Mouse (Mus musculus) hindlimb bud, embryonic 11.5 days (tissue): ENCODE data around the gene Pin1.
"Not testable (repeated sequence)": the region's sequence is repeated elsewhere in the genome, so short reads cannot be mapped to it uniquely, and the experiment has no call there.

Source experiments
- DNase-seq: peaks from one replicate; pipeline ENCODE4 v3.0.0-alpha.2; 2012; ENCODE audit warnings: low read depth, low spot score; ENCODE audit errors: extremely low spot score

Pin1 gene

GRCm38 (mm10) chr9:20657546-20657945, 5.7 kb downstream of the Pin1 start:
- no peak for DNase-seq

DNA sequence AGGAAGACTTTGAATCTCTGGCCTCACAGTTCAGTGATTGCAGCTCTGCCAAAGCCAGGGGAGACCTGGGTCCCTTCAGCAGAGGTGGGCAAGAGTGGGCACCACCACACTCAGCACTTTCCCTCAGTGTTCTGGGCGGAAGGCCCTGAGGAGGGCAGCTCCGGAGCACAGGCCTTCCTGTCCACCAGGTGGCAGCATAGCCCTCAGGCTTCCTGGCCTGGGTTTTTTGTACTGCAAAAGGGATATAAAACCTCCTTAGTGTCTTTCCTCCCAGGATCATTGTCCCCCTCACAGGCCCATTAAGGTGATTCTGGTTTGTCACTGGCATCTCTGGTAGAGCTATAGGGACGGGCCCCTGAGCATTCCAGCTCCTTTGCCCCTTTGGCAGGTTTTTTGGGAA, 10.4 kb downstream of the Pin1 start:
- no peak for DNase-seq

- DNase-seq: no peak
Observed at GRCm38 (mm10) chr9:20662874-20663273, 11.0 kb downstream of the Pin1 start.

DNA sequence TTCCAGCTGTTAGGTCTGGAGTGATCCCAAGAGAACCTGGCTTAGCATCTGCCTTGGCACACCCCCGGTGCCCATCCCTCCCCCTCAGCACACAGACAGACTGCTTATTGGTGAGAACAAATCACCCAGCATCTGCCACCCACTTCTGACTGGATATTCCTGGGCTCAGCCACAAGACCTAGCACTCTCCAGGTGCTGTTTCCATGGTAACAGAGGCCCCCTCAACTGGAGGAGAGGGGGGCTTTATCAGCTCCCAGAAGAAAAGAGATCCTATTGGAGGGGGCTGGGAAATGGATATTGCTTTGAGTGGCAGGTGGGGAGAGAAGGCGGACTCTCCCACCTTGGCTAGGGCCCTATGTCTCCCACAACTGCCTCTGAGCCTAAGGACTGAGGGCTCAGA, 12.1 kb downstream of the Pin1 start:
- DNase-seq: no peak

DNA sequence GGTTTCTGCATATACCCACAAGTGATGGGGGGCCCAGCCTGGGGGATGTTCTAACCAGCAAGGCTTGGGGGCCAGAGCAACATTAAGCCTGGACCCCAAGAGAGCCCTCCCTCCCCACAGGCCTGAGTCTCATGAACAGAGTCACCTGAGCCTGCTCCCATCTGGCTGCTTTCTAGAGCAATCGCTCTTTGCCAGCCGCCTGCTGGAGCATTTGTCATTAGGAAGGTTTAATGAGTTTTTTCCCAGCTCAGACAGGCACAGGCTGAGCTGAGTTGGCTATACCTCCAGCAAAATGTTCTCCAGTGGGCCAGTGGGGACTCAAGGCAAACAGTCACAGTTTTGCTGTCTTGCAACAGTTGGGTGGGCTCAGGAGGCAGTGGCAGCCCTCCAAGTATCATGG, 12.5 kb downstream of the Pin1 start:
- no peak for DNase-seq

- no peak for DNase-seq
Observed at GRCm38 (mm10) chr9:20664982-20665637, 13.2 kb downstream of the Pin1 start.

DNA sequence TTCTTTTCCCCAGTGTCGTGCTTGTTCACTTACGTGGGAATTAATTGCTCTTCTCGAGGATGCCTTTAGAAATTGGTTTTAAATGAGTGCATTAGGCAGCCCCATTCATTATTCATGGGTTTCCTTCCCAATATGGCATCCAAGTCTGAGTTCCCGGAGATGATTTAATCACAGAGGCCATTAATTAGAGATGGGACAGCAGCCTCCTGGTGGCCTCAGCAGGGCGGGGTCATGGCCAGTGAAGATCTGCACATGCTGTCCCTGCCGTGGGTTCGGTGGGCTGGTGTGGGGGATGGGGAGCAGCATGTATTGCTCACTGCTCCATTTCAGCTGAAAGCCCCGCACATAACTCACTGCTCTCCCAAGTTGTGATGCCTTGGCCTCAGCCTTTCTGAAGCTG, 14.0 kb downstream of the Pin1 start:
- no peak for DNase-seq

GRCm38 (mm10) chr9:20666510-20667034, 14.7 kb downstream of the Pin1 start:
- no peak for DNase-seq

DNA sequence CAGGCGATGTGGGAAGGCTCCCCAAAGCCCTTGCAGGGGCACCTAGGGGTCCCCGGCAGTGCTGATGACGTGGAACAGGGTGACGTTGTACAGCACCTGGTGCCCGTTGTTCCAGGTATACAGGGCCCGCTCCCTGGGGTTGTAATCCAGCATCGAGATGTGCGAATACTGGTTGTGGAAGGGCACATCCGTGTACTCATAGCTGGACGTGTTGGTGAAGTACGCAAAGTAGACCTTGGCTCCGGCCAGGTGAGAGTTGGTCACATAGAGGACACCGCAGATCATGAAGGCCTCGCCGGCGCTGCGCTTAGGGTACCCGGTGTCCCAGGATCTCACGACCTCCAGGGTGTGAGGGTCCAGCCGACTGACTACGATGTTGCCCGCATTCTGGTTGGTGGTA, 16.2 kb downstream of the Pin1 start:
- DNase-seq: no peak

- DNase-seq: no peak
Observed at GRCm38 (mm10) chr9:20672047-20672446, 20.2 kb downstream of the Pin1 start.

DNA sequence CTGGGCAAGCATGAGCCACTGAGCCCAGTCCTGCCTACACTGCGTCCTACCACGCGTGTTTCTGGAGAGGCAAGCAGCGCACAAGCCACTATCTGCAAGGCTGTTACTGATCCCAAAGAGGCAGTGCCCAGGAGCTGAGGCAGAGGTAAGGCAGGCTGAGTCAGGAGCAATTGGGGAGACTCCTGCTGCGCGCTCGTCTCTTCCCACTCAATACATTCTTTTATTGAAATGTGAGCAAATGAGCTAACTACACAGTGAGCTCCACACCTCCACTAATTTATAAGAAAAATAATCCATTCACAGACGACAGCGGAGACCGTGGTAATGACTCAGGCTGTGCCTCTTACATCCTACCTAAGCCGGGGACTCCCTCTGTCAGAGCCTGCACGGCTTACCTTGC, 26.0 kb downstream of the Pin1 start:
- DNase-seq: no peak

DNA sequence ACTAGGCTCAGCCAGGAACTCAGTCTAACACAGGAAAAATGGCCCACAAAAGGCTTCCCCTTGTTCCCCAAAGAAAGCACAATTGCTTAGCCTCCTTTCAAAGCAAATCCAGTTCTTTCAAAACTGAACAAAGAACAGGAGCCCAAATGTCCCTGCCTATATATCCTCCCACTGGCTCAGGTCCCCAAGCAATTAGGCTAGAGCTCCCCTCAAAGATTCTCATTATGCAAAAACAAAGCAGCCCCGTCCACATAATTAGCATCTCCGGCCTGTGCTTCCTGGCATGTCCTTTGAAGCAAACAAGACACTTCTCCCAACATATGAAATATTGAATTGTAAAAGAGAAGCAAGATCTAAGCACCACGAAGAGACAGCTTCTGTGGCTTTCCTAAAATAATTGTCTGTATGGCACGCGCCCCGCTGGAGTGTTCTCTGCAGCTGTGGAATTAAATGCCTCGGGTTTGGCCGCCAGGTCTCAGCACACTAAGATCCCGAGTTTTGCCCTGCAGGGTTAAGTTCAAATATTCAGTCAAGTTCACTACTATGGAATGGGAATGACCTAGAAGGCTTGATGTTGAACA, 28.6 kb downstream of the Pin1 start:
- no peak for DNase-seq

- DNase-seq: no peak
Observed at GRCm38 (mm10) chr9:20681546-20682388, 29.9 kb downstream of the Pin1 start.

DNA sequence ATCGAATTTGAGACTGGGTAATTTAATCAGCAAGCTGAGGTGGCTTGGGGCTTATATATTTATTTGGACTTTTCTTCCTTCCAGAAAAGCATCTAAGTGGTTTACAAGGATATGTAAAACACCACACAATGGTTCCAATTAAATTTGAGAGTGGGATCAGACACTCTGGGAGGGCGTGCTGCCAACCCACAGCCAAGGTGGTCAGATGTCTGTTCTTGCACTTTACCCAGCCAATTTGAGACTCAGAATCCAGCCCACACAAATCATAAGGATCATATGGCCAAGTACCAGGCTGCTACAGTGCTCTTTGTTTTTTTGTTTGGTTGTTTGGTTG, 30.5 kb downstream of the Pin1 start:
- no peak for DNase-seq

DNA sequence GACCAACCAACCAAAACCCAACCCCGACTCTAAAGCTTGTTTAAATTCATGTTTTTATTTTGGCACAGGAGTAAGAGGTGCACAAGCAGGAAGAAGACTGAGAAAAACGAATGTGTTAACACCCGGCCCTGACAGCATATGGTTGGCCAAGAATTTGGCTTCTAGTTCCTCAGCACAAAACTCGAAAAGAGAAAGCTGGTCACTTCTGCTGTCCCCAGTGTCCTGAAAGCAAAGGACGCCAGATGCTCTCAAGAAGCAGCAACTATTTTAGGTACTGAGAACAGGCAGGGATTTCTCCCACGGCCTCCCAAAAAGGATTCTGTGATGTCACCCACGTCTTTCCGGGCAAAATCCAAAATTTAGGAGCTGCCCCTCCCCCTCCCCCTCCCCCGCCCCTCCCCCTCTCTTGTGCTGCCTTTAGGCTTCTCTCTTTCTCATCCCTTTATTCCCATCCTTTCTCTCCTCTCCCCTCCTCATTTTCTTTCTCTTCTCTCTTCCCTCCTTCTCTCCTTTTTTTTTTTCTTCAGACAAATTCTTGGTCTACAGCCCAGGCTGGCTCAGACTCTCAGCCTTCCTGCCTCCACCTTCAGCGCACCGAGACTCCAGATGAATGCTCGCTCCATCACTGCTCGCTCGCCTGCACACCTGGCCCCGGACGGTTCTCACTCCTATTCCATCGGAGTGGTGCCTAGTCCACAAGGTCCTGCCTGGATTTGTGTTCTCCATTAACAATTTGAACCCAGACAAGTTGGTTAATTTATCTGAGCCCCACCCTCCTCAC, 33.4 kb downstream of the Pin1 start:
- no peak for DNase-seq

DNA sequence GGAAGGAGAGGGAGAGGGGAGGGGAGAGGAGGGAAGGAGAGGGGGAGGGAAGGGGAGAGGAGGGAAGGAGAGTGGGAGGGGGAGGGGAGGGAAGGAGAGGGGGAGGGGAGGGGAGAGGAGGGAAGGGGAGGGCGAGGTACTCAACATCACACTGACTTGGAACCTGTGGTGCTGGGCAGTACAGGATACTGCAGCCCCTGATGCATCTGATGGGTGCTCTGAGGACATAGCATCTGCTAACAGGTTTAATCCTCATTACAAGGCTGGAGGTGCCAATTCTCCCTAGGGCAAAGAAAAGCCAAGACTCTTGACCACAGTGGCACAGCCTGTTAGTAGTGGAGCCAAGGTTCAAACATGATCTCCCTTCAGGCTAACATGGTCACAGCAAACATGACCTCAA, 37.5 kb downstream of the Pin1 start:
- DNase-seq: no peak

DNA sequence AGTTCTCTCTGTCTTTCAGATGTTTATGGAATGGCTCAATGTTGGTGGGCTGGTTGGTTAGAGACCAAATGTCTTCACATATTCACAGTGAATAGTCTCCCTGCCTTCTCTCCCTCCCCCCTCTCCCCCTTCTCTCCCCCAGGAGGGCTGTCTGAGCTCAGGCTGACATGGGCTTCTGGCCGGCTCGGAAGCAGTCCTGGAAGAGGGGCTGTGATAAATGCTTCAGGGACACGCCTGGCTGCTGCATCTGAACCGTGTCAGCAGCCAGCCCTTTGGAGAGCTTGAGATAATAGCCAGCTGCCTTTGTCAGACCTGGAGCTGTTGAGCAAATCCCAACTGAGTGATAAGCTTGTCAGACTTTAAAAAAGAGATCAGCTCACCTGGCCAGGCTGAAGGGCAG, 38.0 kb downstream of the Pin1 start:
- no peak for DNase-seq

GRCm38 (mm10) chr9:20690449-20690848, 38.6 kb downstream of the Pin1 start:
- not testable (repeated sequence) for DNase-seq

DNA sequence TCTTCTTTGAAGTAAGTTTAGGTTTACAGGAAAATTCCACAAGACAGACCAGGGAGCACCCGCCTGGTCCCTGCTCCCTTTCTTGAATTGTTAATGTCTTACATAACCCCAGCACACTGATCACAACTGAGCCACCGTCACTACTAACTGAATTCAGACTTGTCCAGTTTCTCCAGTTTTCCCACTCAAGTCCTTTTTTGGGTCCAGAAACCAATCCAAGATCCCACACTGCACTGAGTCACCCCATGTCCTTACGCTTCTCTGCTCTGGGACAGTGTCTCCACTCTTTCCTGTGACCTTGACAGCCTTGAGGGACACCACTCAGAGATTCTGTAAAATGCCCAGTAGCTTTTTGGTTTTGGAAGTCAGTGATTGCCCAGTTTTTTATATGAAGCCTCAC, 41.0 kb downstream of the Pin1 start:
- no peak for DNase-seq

DNA sequence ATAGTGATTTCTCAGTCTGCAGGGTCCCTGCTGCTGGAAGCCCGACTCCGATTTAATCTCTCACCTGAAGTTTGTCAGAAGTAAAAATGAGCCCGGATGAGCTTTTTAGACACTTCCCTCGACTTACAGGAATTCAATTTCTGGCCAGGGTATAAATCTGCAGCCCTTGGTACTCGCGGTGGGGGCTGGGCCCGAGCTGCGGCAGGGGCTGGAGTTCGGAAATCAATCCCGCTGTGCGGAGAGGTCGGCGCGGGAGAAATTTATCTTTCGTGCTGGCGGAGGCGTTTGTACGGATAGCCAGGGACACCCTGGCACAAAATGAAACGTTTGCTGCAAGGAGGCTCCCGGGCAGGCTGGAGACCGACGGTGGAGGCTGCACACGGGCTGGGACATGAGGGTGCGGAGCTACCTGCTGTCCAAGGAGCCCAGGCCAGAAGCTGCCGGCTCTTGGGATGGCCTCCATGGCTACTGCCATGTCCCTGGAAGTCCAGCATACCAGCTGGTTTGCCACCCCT, 42.9 kb downstream of the Pin1 start:
- no peak for DNase-seq

DNA sequence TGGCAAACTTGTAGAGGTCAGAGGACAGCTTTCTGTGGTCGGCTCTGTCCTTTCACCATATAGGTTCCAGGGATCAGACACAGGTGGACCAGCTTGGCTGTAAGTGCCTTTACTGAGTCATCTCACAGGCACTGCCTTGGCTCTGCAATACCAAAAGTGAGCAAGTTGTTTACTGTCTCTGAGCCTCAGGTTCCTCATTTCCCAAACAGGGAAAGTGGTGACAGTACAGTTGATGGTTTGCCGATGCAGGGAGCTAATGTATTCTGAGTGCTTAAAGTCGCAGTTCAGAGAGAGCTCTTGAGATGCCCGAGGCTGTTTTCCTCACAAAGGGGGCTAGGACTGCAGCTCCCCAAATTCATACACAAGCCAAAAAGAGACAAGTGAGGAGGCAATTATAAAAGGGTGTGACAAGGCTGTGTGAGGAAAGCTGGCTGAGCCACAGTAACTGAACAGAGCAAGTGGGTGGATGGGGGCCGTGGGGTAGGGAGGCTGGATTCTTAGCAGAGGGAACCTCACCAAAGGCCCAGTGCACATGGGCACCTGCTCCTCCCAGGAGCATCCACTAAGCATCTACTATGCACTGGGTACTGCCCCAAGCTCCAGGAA, 44.3 kb downstream of the Pin1 start:
- no peak for DNase-seq
